Mouse (Mus musculus) heart, embryonic 14.5 days (tissue): Measurements from ENCODE around the gene Mrap. TPM values are rescaled to one million over a fixed set of nuclear protein-coding genes. Genes with fewer than 3 reads are reported as not detected.

Source experiments
- ATAC-seq: fragments of 200-750 bp; cut with Nextera tagmentation; 2 replicates; pipeline ENCODE4 v1.8.0; 2017; ENCODE audit warnings: low read depth, moderate TSS enrichment; ENCODE audit not compliant: insufficient number of reproducible peaks, insufficient read depth, low FRiP score
- H3K27ac ChIP-seq, 2 experiments: fragments of 200-500 bp in 1 of 2; fragments of 300-500 bp in 1 of 2; sonication (generic) in 1 of 2; replicated peaks in 1 of 2; 2 replicates each; pipeline ENCODE4 v1.5.1; 2012 to 2014; ENCODE audit warnings: low read depth in 2 of 2, low read length in 2 of 2, control low read depth in 1 of 2, mild to moderate bottlenecking in 1 of 2, mixed read lengths in 1 of 2; ENCODE audit not compliant: control insufficient read depth in 1 of 2, insufficient read depth in 1 of 2
- H3K27me3 ChIP-seq: fragments of 300-500 bp; sonication (generic); 2 replicates; pipeline ENCODE4 v1.6.1; 2014; ENCODE audit warnings: mild to moderate bottlenecking, low read length, control low read depth; ENCODE audit not compliant: control insufficient read depth, insufficient read depth
- H3K36me3 ChIP-seq: fragments of 300-500 bp; sonication (generic); 2 replicates; pipeline ENCODE4 v1.6.1; 2014; ENCODE audit warnings: mild to moderate bottlenecking, control low read depth, low read length, mixed read lengths; ENCODE audit not compliant: control insufficient read depth, insufficient read depth
- H3K4me1 ChIP-seq, 2 experiments: fragments of 200-500 bp in 1 of 2; fragments of 300-500 bp in 1 of 2; sonication (generic) in 1 of 2; 2 replicates each; pipeline ENCODE4 v1.6.1; 2012 to 2014; ENCODE audit warnings: low read length in 2 of 2, control low read depth in 1 of 2, mixed read lengths in 1 of 2; ENCODE audit not compliant: control insufficient read depth in 2 of 2, insufficient read depth in 2 of 2
- H3K4me2 ChIP-seq: fragments of 300-500 bp; sonication (generic); 2 replicates; pipeline ENCODE4 v1.6.1; 2014; ENCODE audit warnings: mild to moderate bottlenecking, low read length
- H3K4me3 ChIP-seq, 2 experiments: fragments of 200-500 bp in 1 of 2; fragments of 300-500 bp in 1 of 2; sonication (generic) in 1 of 2; 2 replicates each; pipeline ENCODE4 v1.5.1; 2012 to 2014; ENCODE audit warnings: low read length in 2 of 2, mild to moderate bottlenecking in 2 of 2, control low read depth in 1 of 2, low read depth in 1 of 2, moderate library complexity in 1 of 2; ENCODE audit not compliant: control insufficient read depth in 1 of 2, insufficient read depth in 1 of 2
- H3K9ac ChIP-seq: fragments of 300-500 bp; sonication (generic); 2 replicates; pipeline ENCODE4 v1.6.1; 2014; ENCODE audit warnings: mild to moderate bottlenecking, low read length
- H3K9me3 ChIP-seq: fragments of 300-500 bp; sonication (generic); 2 replicates; pipeline ENCODE4 v1.6.1; 2016; ENCODE audit warnings: low read length, control low read depth; ENCODE audit not compliant: control insufficient read depth
- WGBS: fragments of 180-500 bp; shearing (Covaris S2); extraction: QIAGEN DNeasy Blood & Tissue Kit; methylation state at CpG from one replicate; pipeline ENCODE4 v1.1.7; 2014; 5-methylcytosine and 5-hydroxymethylcytosine counted together
- polyA plus RNA-seq: library from polyadenylated mRNA; unstranded; fragments of >200 nt; fragmentation: Nextera tagmentation; extraction: Ambion mirVana; gene quantifications from 2 replicates; pipeline ENCODE4 v1.2.1, GENCODE M21; 2014

The Mrap gene
- polyA plus RNA-seq, 1 experiment from 2014 or later, result 38.2 TPM

DNA sequence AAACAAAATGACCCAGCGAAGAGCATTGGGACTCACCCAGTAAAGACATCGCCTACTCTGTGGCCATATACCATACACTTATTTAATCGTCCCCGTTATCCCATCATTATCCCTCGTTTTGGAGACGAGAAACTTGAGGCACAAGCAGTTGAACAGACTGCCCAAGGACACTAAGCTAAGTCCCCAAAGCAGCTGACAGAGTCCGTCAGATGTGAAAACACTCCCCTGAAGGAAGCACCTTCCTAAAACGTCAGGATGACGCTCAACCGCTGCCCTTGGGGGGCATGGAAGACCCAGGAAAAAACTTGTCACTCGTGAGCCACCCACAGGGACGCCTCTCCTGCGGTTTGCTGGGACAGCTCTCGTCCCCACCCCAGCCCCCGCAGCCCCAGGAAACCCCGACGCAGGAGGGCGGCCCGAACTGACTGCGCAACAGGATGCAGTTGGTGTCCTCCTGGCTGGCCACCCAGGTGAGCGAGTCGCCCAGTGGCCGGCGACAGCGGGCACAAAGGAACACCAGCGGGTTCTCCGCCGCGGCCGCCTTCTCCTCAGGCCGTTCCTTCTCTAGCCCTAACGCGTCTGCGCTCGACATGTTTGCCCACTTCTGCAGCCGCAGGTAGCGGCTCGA, 11.3 kb upstream of the Mrap start:
- peak overlapping the region; percentile 90 for H3K4me2 ChIP-seq
- H3K27ac ChIP-seq, result no peak overlapping the region
- peak overlapping the region; percentile 71 to 76 for H3K4me3 ChIP-seq
- peaks cover 7% of the 10 kb centered on the region; the same call in 1 of the 2 replicates for H3K36me3 ChIP-seq
- H3K9me3 ChIP-seq, result no peaks in the 10 kb centered on the region
- ATAC-seq, result peak; percentile 2; the same call in 1 of the 2 replicates
- peak overlapping the region; percentile 81 for H3K9ac ChIP-seq
- H3K27me3 ChIP-seq, result no peaks in the 10 kb centered on the region
- peaks cover 0 to 10% of the 10 kb centered on the region in 2 experiments; a peak in 2 of 4 replicates for H3K4me1 ChIP-seq
- WGBS, result 5% methylated on average over 38 of the region's 38 CpGs

DNA sequence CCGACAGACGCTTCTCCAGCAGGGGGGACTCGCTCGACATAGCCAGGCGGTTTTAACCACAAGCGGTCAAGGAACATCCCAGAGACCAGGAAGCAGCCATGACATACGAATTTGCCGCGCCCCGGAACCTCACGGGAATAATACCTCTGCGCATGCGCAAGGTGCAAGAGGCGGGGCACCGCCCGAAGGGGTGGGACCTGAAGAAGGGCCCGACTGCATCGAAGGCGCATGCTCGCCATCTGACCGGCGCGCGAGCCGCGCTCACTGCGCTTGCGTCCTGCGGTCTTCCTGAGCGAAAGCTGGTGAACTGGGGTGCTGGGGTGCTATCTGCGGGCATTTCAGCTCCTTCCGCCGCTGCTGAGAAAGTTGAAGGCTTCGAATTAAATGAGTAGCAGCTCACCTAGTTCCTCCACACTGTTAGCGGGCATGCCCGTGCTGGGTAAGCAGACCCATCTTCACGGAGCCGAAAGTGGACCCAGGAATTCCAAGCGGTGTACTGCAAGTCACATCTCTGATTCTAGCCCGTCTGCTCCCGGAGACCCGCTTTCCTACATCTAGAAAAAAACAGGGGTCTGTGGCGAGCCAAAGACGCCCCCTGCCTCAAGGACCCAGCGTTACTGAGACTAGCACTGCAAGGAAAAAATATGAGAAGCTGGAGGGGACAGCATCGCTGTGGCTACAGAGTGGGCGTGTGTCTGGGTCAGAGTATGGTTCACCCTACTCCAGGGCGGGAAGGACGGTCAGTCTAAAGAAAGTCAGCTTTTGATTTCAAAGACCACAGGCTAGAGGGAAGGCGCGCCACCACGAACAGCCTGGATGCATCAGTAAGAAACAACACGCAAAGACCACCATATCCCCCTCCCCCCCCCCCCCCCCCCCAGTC, 10.5 kb upstream of the Mrap start, which contains the start of gene Mis18a:
Gene Mis18a, minus strand, starts transcription at position 172 of the 883 bp plus-strand sequence.
- peaks cover 0 to 10% of the 10 kb centered on the region in 2 experiments; a peak in 2 of 4 replicates for H3K4me1 ChIP-seq
- H3K27ac ChIP-seq, result peak within 1 kb of the TSS; percentile 24 to 65; a peak in 3 of 4 replicates
- no peaks in the 10 kb centered on the region for H3K27me3 ChIP-seq
- H3K9ac ChIP-seq, result peak within 1 kb of the TSS; percentile 86
- H3K4me2 ChIP-seq, result peak within 1 kb of the TSS; percentile 95
- no peaks in the 10 kb centered on the region; the same call in 1 of the 2 replicates for H3K9me3 ChIP-seq
- WGBS, result 2% methylated on average over 53 of the region's 53 CpGs
- peak; percentile 95 for ATAC-seq
- peak within 1 kb of the TSS; percentile 71 to 76 for H3K4me3 ChIP-seq
- H3K36me3 ChIP-seq, result peaks cover 3% of the 10 kb centered on the region; the same call in 1 of the 2 replicates

DNA sequence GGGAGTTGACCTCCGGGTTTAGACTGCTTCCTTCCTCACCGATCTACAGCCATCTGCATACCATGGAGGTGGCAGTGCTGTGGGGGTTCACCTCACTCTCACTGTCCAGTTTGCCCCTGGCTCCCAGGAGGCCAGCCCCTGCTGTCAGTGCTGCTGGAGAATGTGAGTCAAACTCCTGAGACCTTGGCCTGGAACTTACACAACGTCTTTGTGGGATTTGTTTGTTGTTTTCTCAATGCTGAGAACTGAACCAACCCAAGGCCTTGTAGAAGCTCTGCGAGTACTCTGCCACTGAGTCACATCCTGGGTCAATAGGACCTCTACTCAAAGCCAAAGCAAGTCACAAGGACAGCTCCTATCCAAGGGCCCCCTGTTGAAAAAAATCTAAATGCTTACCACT, 2.4 kb upstream of the Mrap start:
- no peaks in the 10 kb centered on the region for H3K36me3 ChIP-seq
- no peak for ATAC-seq
- no peak overlapping the region for H3K27ac ChIP-seq

DNA sequence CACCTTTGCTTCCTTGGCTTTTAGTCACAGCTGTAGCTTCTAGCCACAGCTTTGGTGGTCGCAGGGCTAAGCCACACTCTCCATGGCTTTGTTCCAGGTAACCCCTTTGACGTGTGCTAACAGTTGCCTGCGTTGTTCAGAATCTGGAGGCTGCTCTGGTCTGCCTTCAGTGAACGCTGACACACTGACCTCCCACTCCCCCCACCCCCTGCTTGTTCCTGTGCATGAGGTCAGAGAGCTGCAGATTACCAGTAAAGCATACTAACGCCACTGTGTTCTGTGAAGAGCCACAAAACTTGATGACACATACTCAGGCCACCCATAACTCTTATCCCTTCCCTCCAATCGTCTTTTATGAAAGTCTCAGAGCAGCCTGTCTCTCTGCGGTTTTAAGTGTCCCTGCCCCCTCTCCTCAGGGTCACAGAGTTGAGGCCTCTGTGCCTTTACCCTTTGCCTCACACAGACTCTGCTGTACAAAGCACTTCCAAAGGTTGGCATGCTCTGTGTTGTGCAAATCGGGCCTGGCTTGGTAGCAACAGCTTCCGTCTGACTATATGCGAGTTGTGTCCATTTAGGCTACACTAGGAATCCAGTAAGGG, 1.2 kb upstream of the Mrap start:
- H3K9me3 ChIP-seq, result no peaks in the 10 kb centered on the region; the same call in 1 of the 2 replicates
- no peak overlapping the region for H3K4me3 ChIP-seq
- ATAC-seq, result no peak; the same call in 1 of the 2 replicates
- peaks cover 12 to 16% of the 10 kb centered on the region in 2 experiments for H3K4me1 ChIP-seq
- WGBS, result 36% methylated on average over 10 of the region's 10 CpGs
- no peaks in the 10 kb centered on the region for H3K27me3 ChIP-seq
- H3K27ac ChIP-seq, result no peak overlapping the region
- H3K9ac ChIP-seq, result 0 out of 2 replicates have a peak overlapping the region, but pooled peaks have one; percentile 11
- H3K36me3 ChIP-seq, result no peaks in the 10 kb centered on the region
- H3K4me2 ChIP-seq, result no peak overlapping the region

More for the DNA sequence above, 2.4 kb upstream of the Mrap start:
- 60% methylated on average over 4 of the region's 4 CpGs for WGBS
- Histone ChIP-seq H3K4me2 (no peak overlapping the region), H3K27me3 (no peaks in the 10 kb centered on the region), H3K4me1 (peaks cover 11 to 16% of the 10 kb centered on the region in 2 experiments), H3K4me3 (no peak overlapping the region), H3K9me3 (no peaks in the 10 kb centered on the region; the same call in 1 of the 2 replicates), H3K9ac (no peak overlapping the region)

DNA sequence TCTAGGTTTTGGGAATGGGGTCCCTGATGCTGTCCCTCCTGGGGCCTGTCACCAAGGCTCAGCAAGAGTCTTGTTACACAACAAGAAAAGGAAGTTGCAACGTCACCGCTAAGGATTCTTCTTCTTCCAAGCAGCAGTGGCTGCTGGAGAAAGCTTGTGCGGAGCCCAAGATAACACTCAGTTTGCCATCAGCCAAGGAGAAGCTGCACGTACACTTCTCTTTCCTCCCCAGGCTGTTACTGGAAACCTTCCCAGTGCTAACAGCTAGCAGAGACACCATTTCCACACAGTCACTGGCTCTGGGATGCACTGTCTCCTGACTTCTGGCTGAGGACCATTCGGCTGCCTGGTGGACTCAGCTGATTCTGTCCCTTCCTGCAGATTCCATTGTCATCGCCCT, 9.1 kb downstream of the Mrap start:
- peaks cover 30 to 37% of the 10 kb centered on the region in 2 experiments for H3K4me1 ChIP-seq
- no peak overlapping the region for H3K9ac ChIP-seq
- H3K27ac ChIP-seq, result peak overlapping the region; percentile 12 to 42; a peak in 2 of 4 replicates
- WGBS, result 58% methylated on average over 6 of the region's 6 CpGs
- no peak overlapping the region for H3K4me3 ChIP-seq
- H3K4me2 ChIP-seq, result no peak overlapping the region
- peaks cover 23% of the 10 kb centered on the region for H3K36me3 ChIP-seq
- no peaks in the 10 kb centered on the region for H3K27me3 ChIP-seq
- no peaks in the 10 kb centered on the region for H3K9me3 ChIP-seq
- peak; percentile 44 for ATAC-seq

DNA sequence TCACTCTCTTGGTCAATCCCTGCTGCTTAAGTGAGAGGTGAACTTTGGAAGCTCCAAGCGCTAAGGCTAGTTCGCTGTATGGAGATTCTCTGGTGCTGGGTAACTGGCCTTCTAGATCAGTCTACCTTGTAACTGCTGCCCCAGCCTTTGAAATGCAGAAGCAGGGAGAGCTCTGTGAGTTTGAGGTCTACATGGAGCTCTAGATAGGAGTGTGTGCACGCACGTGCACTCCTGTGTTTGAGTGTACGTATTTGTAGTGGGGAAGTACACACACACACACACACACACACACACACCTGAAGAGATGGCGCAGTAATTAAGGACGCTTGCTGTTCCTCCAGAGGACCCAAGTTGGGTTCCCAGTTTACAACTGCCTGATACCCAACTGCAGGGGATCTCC, 10.2 kb downstream of the Mrap start:
- 81% methylated on average over 7 of the region's 7 CpGs for WGBS
- peaks cover 26 to 34% of the 10 kb centered on the region in 2 experiments for H3K4me1 ChIP-seq
- ATAC-seq, result no peak
- H3K9me3 ChIP-seq, result no peaks in the 10 kb centered on the region
- no peak overlapping the region for H3K4me3 ChIP-seq
- H3K4me2 ChIP-seq, result peak overlapping the region; percentile 25; the same call in 1 of the 2 replicates
- H3K27me3 ChIP-seq, result no peaks in the 10 kb centered on the region
- H3K9ac ChIP-seq, result no peak overlapping the region; the same call in 1 of the 2 replicates
- peaks cover 30% of the 10 kb centered on the region for H3K36me3 ChIP-seq
- H3K27ac ChIP-seq, result 0 out of 4 replicates have a peak overlapping the region, but pooled peaks of 1 of the 2 experiments have one; percentile 8

DNA sequence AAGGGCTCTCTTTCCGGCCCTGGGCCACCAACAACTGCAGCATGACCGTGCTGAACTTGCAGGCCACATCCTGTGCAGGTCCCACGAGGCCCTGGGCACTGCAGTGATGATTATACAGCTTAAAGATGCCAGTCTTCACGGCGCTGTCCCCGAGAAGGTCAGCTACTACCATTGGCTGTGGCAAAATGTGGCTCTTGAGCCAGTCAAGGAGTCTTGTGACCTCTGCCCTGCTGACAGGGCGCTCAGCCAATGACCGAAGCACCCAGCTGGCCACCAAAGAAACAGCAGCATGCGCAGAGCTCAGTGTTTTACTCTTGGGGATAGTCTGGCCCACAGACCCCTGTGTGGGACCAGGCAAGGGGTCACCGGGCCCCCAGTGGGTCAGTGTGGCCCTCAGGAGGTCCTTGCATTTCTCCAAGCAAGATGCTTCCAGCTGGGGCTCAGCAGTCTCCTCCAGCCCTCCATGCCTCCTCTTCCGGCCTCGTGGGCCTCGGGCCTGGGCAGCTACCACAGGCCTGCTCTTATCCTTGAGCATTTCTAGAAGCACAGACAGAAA, 15.5 kb downstream of the Mrap start:
- Histone ChIP-seq H3K27me3 (no peaks in the 10 kb centered on the region), H3K27ac (no peak overlapping the region), H3K9ac (no peak overlapping the region), H3K36me3 (peaks cover 72% of the 10 kb centered on the region), H3K9me3 (no peaks in the 10 kb centered on the region), H3K4me3 (no peak overlapping the region), H3K4me2 (no peak overlapping the region), H3K4me1 (peaks cover 9 to 11% of the 10 kb centered on the region in 2 experiments)
- ATAC-seq, result no peak
- WGBS, result 87% methylated on average over 13 of the region's 13 CpGs
